Mouse (Mus musculus) heart, postnatal 14 days (tissue): ENCODE results near the gene Ptma. TPM values are rescaled to one million over a fixed set of nuclear protein-coding genes. Genes with fewer than 3 reads are reported as not detected.
A peak's percentile ranks its signal among the peaks of the same experiment; 100 is the strongest.
"Not testable (repeated sequence)": the region's sequence is repeated elsewhere in the genome, so short reads cannot be mapped to it uniquely, and the experiment has no call there.

Source experiments
- DNase-seq, 2 experiments: peaks; one replicate each; pipeline ENCODE4 v3.0.0; 2021 to 2022
- intact Hi-C: fragments of 180-260 bp; cut with DNase I; formaldehyde crosslinking; loops from one replicate; pipeline ENCODE4 v1.15.1; 2025
- total RNA-seq, 2 experiments: library from RNA; stranded (reverse); gene quantifications; 2 replicates each; pipeline ENCODE4 v1.2.3; 2021

Ptma gene
- total RNA-seq, 2 experiments from 2014 or later: 290 to 401 TPM

GRCm38 (mm10) chr1:86510676-86511441, 15.7 kb upstream of the Ptma start:
- DNase-seq: no peak
- intact Hi-C loops: no loop called here

GRCm38 (mm10) chr1:86512154-86512720, 14.3 kb upstream of the Ptma start:
- DNase-seq: no peak
- intact Hi-C loops: no loop called here

GRCm38 (mm10) chr1:86513031-86513430, 13.5 kb upstream of the Ptma start:
- intact Hi-C loops: not testable (repeated sequence)

GRCm38 (mm10) chr1:86515715-86516410, 10.7 kb upstream of the Ptma start:
- DNase-seq: no peak
- intact Hi-C loops: no loop called here

More at GRCm38 (mm10) chr1:86513031-86513430, 13.5 kb upstream of the Ptma start:
- DNase-seq: not testable (repeated sequence)

GRCm38 (mm10) chr1:86517076-86517475, 9.4 kb upstream of the Ptma start:
- no peak for DNase-seq
- intact Hi-C loops: no loop called here

GRCm38 (mm10) chr1:86520361-86520760, 6.2 kb upstream of the Ptma start:
- DNase-seq: peak in 1 of 2 experiments; percentile 70
- intact Hi-C loops: no loop called here

- DNase-seq: peak; percentile 62 to 72
- intact Hi-C loops: no loop called here
These were observed 4.1 kb upstream of the Ptma start for GRCm38 (mm10) chr1:86522286-86522871.

GRCm38 (mm10) chr1:86523776-86524618, 2.5 kb upstream of the Ptma start:
- intact Hi-C loops: loop anchor here (1.0 kb wide), 1 partner anchor 18 kb away; no protein-coding TSS in a partner anchor
- no peak for DNase-seq

GRCm38 (mm10) chr1:86524619-86525498, 1.7 kb upstream of the Ptma start:
- DNase-seq: peak; percentile 99 to 100
- intact Hi-C loops: loop anchor here (1.0 to 5.0 kb wide), 3 partner anchors 19 to 53 kb away; no protein-coding TSS in a partner anchor

- peak; percentile 75 to 76 for DNase-seq
- intact Hi-C loops: loop anchor here (1.0 to 5.0 kb wide), 2 partner anchors 38 to 53 kb away; no protein-coding TSS in a partner anchor
These were observed 919 bp upstream of the Ptma start for GRCm38 (mm10) chr1:86525499-86526115.

GRCm38 (mm10) chr1:86526789-86527598, 468 bp downstream of the Ptma start:
- intact Hi-C loops: loop anchor here (5.0 kb wide), 1 partner anchor 55 kb away; no protein-coding TSS in a partner anchor

GRCm38 (mm10) chr1:86527599-86528486, 1.3 kb downstream of the Ptma start:
- DNase-seq: peak; percentile 95 to 98
- intact Hi-C loops: loop anchor here (5.0 kb wide), 1 partner anchor 56 kb away; no protein-coding TSS in a partner anchor

More at GRCm38 (mm10) chr1:86526789-86527598, 468 bp downstream of the Ptma start:
- peak; percentile 47 to 53 for DNase-seq

- intact Hi-C loops: loop anchor here (5.0 kb wide), 1 partner anchor 56 kb away; no protein-coding TSS in a partner anchor
- peak; percentile 36 to 47 for DNase-seq
These were observed 2.1 kb downstream of the Ptma start for GRCm38 (mm10) chr1:86528571-86529180.

GRCm38 (mm10) chr1:86529590-86529989, 3.1 kb downstream of the Ptma start:
- intact Hi-C loops: loop anchor here (5.0 kb wide), 1 partner anchor 57 kb away; no protein-coding TSS in a partner anchor
- DNase-seq: no peak

GRCm38 (mm10) chr1:86530871-86531546, 4.5 kb downstream of the Ptma start:
- no peak for DNase-seq
- intact Hi-C loops: no loop called here
